Mouse (Mus musculus): ENCODE measurements at regions not wholly inside any gene's neighbourhood (a gene's known extent, or its start where the extent isn't known, plus 50 kb on each side); places are given as distances from the start of the nearest gene placed in this dataset.

GRCm38 (mm10) chr14:71672481-71672880 is 819.2 kb downstream of the Gm9195 start:
- 67% methylated on average over 1 of the region's 1 CpGs for WGBS
- Histone ChIP-seq H3K4me1 (ENCODE audit: control insufficient read depth, insufficient read depth, low read depth, low read length) (no peaks in the 10 kb centered on the region; the same call in 1 of the 2 replicates), H3K27me3 (replicated peaks; ENCODE audit: control insufficient read depth, insufficient read depth, low read length) (no peaks in the 10 kb centered on the region), H3K9ac (ENCODE audit: low read depth, low read length) (no peak overlapping the region), H3K36me3 (ENCODE audit: control insufficient read depth, insufficient read depth, low read length) (no peaks in the 10 kb centered on the region), H3K9me3 (ENCODE audit: control insufficient read depth, low read length) (no peaks in the 10 kb centered on the region; the same call in 1 of the 2 replicates), H3K4me3 (ENCODE audit: low read length) (no peak overlapping the region), H3K27ac (ENCODE audit: low read depth, low read length) (no peak overlapping the region), H3K4me2 (ENCODE audit: low read length) (no peak overlapping the region)
- no peak for ATAC-seq

- Histone ChIP-seq H3K4me3 (ENCODE audit: low read length) (no peak overlapping the region), H3K4me1 (ENCODE audit: control insufficient read depth, insufficient read depth, low read depth, low read length) (no peaks in the 10 kb centered on the region; the same call in 1 of the 2 replicates), H3K27me3 (replicated peaks; ENCODE audit: control insufficient read depth, insufficient read depth, low read length) (no peaks in the 10 kb centered on the region), H3K27ac (ENCODE audit: low read depth, low read length) (no peak overlapping the region), H3K9me3 (ENCODE audit: control insufficient read depth, low read length) (no peaks in the 10 kb centered on the region; the same call in 1 of the 2 replicates), H3K4me2 (ENCODE audit: low read length) (no peak overlapping the region), H3K36me3 (ENCODE audit: control insufficient read depth, insufficient read depth, low read length) (no peaks in the 10 kb centered on the region), H3K9ac (ENCODE audit: low read depth, low read length) (no peak overlapping the region)
- WGBS = 45% methylated on average over 2 of the region's 2 CpGs
- ATAC-seq = no peak
Observed at GRCm38 (mm10) chr14:71671994-71672393, 819.6 kb downstream of the Gm9195 start.

- Histone ChIP-seq H3K9me3 (ENCODE audit: control insufficient read depth, low read length) (no peaks in the 10 kb centered on the region; the same call in 1 of the 2 replicates), H3K27me3 (replicated peaks; ENCODE audit: control insufficient read depth, insufficient read depth, low read length) (no peaks in the 10 kb centered on the region), H3K9ac (ENCODE audit: low read depth, low read length) (no peak overlapping the region), H3K4me3 (ENCODE audit: low read length) (no peak overlapping the region), H3K4me2 (ENCODE audit: low read length) (no peak overlapping the region), H3K36me3 (ENCODE audit: control insufficient read depth, insufficient read depth, low read length) (no peaks in the 10 kb centered on the region), H3K4me1 (ENCODE audit: control insufficient read depth, insufficient read depth, low read depth, low read length) (no peaks in the 10 kb centered on the region; the same call in 1 of the 2 replicates), H3K27ac (ENCODE audit: low read depth, low read length) (no peak overlapping the region)
- peak; percentile 84; the same call in 1 of the 2 replicates for ATAC-seq
- WGBS = 13% methylated on average over 1 of the region's 1 CpGs
Observed at GRCm38 (mm10) chr14:71670435-71670834, 821.2 kb downstream of the Gm9195 start.

GRCm38 (mm10) chr14:71666656-71667055 is 825.0 kb downstream of the Gm9195 start:
- H3K4me2 ChIP-seq (ENCODE audit: low read length) = no peak overlapping the region
- H3K9me3 ChIP-seq (ENCODE audit: control insufficient read depth, low read length) = no peaks in the 10 kb centered on the region; the same call in 1 of the 2 replicates
- WGBS = 96% methylated on average over 1 of the region's 1 CpGs
- H3K4me3 ChIP-seq (ENCODE audit: low read length) = no peak overlapping the region
- H3K27ac ChIP-seq (ENCODE audit: low read depth, low read length) = no peak overlapping the region
- no peak overlapping the region for H3K9ac ChIP-seq (ENCODE audit: low read depth, low read length)
- ATAC-seq = no peak
- no peaks in the 10 kb centered on the region for H3K36me3 ChIP-seq (ENCODE audit: control insufficient read depth, insufficient read depth, low read length)
- no peaks in the 10 kb centered on the region for H3K27me3 ChIP-seq (replicated peaks; ENCODE audit: control insufficient read depth, insufficient read depth, low read length)
- no peaks in the 10 kb centered on the region for H3K4me1 ChIP-seq (ENCODE audit: control insufficient read depth, insufficient read depth, low read depth, low read length)

GRCm38 (mm10) chr14:71660166-71660565 is 831.5 kb downstream of the Gm9195 start:
- Histone ChIP-seq H3K27me3 (replicated peaks; ENCODE audit: control insufficient read depth, insufficient read depth, low read length) (no peaks in the 10 kb centered on the region), H3K4me3 (ENCODE audit: low read length) (no peak overlapping the region), H3K36me3 (ENCODE audit: control insufficient read depth, insufficient read depth, low read length) (no peaks in the 10 kb centered on the region), H3K4me2 (ENCODE audit: low read length) (no peak overlapping the region), H3K4me1 (ENCODE audit: control insufficient read depth, insufficient read depth, low read depth, low read length) (no peaks in the 10 kb centered on the region), H3K9me3 (ENCODE audit: control insufficient read depth, low read length) (no peaks in the 10 kb centered on the region), H3K9ac (ENCODE audit: low read depth, low read length) (no peak overlapping the region), H3K27ac (ENCODE audit: low read depth, low read length) (no peak overlapping the region)
- 71% methylated on average over 2 of the region's 2 CpGs for WGBS
- ATAC-seq = no peak

GRCm38 (mm10) chr14:71654785-71655627 is 836.6 kb downstream of the Gm9195 start:
- Histone ChIP-seq H3K27ac (ENCODE audit: low read depth, low read length) (no peak overlapping the region), H3K4me2 (ENCODE audit: low read length) (no peak overlapping the region), H3K4me3 (ENCODE audit: low read length) (no peak overlapping the region), H3K9ac (ENCODE audit: low read depth, low read length) (no peak overlapping the region), H3K9me3 (ENCODE audit: control insufficient read depth, low read length) (no peaks in the 10 kb centered on the region), H3K36me3 (ENCODE audit: control insufficient read depth, insufficient read depth, low read length) (no peaks in the 10 kb centered on the region), H3K27me3 (replicated peaks; ENCODE audit: control insufficient read depth, insufficient read depth, low read length) (no peaks in the 10 kb centered on the region), H3K4me1 (ENCODE audit: control insufficient read depth, insufficient read depth, low read depth, low read length) (no peaks in the 10 kb centered on the region)
- WGBS = 86% methylated on average over 3 of the region's 3 CpGs
- ATAC-seq = no peak

GRCm38 (mm10) chr14:71642536-71642935 is 849.1 kb downstream of the Gm9195 start:
- Histone ChIP-seq H3K27ac (ENCODE audit: low read depth, low read length) (no peak overlapping the region), H3K4me3 (ENCODE audit: low read length) (no peak overlapping the region), H3K36me3 (ENCODE audit: control insufficient read depth, insufficient read depth, low read length) (no peaks in the 10 kb centered on the region), H3K9me3 (ENCODE audit: control insufficient read depth, low read length) (no peaks in the 10 kb centered on the region), H3K4me1 (ENCODE audit: control insufficient read depth, insufficient read depth, low read depth, low read length) (no peaks in the 10 kb centered on the region), H3K27me3 (replicated peaks; ENCODE audit: control insufficient read depth, insufficient read depth, low read length) (no peaks in the 10 kb centered on the region), H3K4me2 (ENCODE audit: low read length) (no peak overlapping the region), H3K9ac (ENCODE audit: low read depth, low read length) (no peak overlapping the region)
- ATAC-seq = no peak
- 94% methylated on average over 1 of the region's 1 CpGs for WGBS

GRCm38 (mm10) chr14:71639083-71639482 is 852.6 kb downstream of the Gm9195 start:
- H3K27ac ChIP-seq (ENCODE audit: low read depth, low read length) = no peak overlapping the region
- no peak overlapping the region for H3K4me3 ChIP-seq (ENCODE audit: low read length)
- H3K36me3 ChIP-seq (ENCODE audit: control insufficient read depth, insufficient read depth, low read length) = no peaks in the 10 kb centered on the region
- H3K9me3 ChIP-seq (ENCODE audit: control insufficient read depth, low read length) = no peaks in the 10 kb centered on the region
- no peaks in the 10 kb centered on the region for H3K4me1 ChIP-seq (ENCODE audit: control insufficient read depth, insufficient read depth, low read depth, low read length)
- H3K4me2 ChIP-seq (ENCODE audit: low read length) = no peak overlapping the region
- H3K9ac ChIP-seq (ENCODE audit: low read depth, low read length) = no peak overlapping the region
- no peak for ATAC-seq
- no peaks in the 10 kb centered on the region for H3K27me3 ChIP-seq (replicated peaks; ENCODE audit: control insufficient read depth, insufficient read depth, low read length)
- WGBS = 71% methylated on average over 1 of the region's 1 CpGs

- H3K4me3 ChIP-seq (ENCODE audit: low read length) = no peak overlapping the region
- H3K36me3 ChIP-seq (ENCODE audit: control insufficient read depth, insufficient read depth, low read length) = no peaks in the 10 kb centered on the region
- no peak overlapping the region for H3K4me2 ChIP-seq (ENCODE audit: low read length)
- no peak overlapping the region for H3K27ac ChIP-seq (ENCODE audit: low read depth, low read length)
- H3K9me3 ChIP-seq (ENCODE audit: control insufficient read depth, low read length) = no peaks in the 10 kb centered on the region
- ATAC-seq = no peak
- no peaks in the 10 kb centered on the region for H3K27me3 ChIP-seq (replicated peaks; ENCODE audit: control insufficient read depth, insufficient read depth, low read length)
- no peaks in the 10 kb centered on the region for H3K4me1 ChIP-seq (ENCODE audit: control insufficient read depth, insufficient read depth, low read depth, low read length)
- 79% methylated on average over 1 of the region's 1 CpGs for WGBS
- no peak overlapping the region for H3K9ac ChIP-seq (ENCODE audit: low read depth, low read length)
Observed at GRCm38 (mm10) chr14:71635091-71635490, 856.5 kb downstream of the Gm9195 start.

All from hindbrain, embryonic 16.5 days (tissue).